Mouse (Mus musculus): ENCODE measurements around the gene Plcg2. TPM values are rescaled to one million over a fixed set of nuclear protein-coding genes. Genes with fewer than 3 reads are reported as not detected.

Gene Plcg2
- 3.6 and 3.7 TPM in 2 replicates for polyA plus RNA-seq (2015; fragmentation: Nextera tagmentation; extraction: Ambion mirVana)

DNA sequence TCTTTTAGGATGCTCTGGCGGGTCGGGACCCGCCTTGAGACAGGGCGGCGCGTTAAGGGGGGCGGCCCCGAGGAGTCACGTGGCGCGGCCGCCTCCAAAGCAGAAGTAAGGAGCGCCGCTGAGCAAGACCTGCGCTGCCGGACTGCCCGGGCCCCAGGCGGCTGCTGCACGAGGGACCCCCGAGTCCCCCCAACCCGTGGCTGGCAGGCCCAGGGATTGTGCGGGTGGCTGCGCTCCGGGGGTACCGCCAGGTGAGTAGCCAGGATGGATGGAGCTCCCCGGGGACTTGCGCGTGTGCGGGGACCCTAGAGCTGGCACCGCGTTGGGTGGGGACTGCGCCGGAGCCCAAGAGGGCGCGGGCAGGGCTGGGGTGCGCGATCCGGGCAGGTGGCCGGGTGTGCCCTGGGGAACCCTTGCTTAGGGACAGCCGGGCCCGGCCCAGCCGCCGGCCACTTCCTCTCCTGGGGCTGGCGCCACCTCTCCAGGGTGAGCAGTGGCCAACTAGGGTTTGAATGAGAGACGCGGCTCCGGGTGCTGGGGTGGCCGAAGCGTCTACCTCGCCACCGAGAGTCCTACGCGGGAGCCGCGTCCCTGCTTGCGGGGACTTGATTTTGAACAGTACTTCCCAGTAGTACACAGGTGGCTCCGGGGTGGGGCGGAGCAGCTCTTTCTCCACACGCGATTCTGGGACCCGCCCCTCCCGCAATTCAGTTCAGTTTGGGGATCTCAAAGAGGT is at the start of gene Plcg2:
Plcg2 (plus strand) TSS at position 113 of the 736 bp plus-strand sequence.
- ATAC-seq = peak; percentile 74
- Histone ChIP-seq H3K27me3 (replicated peaks; ENCODE audit: control insufficient read depth, insufficient read depth, low read length) (peaks cover 12% of the 10 kb centered on the region; the same call in 1 of the 2 replicates), H3K4me1 (ENCODE audit: control insufficient read depth, insufficient read depth, low read length) (peaks cover 8% of the 10 kb centered on the region), H3K4me2 (ENCODE audit: low read depth, low read length) (peak within 1 kb of the TSS; percentile 98), H3K27ac (ENCODE audit: low read length) (no peak within 1 kb of the TSS), H3K9ac (ENCODE audit: low read depth, low read length) (peak within 1 kb of the TSS; percentile 73), H3K36me3 (ENCODE audit: control insufficient read depth, insufficient read depth, low read length) (no peaks in the 10 kb centered on the region), H3K9me3 (ENCODE audit: control insufficient read depth, low read length) (no peaks in the 10 kb centered on the region), H3K4me3 (ENCODE audit: low read length) (peak within 1 kb of the TSS; percentile 65)
- WGBS = under 1% methylated on average over 61 of the region's 62 CpGs

DNA sequence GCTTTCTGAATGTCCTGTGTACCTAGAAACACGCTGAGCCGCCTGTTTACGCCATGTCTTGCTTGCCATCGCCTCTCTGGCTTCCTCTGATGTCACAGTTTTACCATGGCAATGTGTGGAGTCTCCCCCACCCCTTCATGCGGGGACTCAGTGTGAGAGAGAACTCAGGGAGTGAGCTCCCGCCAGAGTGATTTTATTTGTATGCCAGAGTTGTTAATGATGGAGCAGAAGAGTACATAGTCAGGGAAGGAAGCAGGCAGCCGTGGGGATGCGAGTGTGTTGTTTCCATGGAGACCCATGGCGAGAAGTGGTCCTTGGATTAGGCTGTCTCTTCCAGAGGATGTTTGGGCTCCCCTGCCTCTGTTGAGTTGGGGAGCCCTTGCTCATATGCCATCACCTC is 47.0 kb upstream of the Plcg2 start:
- H3K4me1 ChIP-seq (ENCODE audit: control insufficient read depth, insufficient read depth, low read length) = peaks cover 11% of the 10 kb centered on the region; the same call in 1 of the 2 replicates
- no peaks in the 10 kb centered on the region for H3K9me3 ChIP-seq (ENCODE audit: control insufficient read depth, low read length)
- no peak overlapping the region for H3K4me3 ChIP-seq (ENCODE audit: low read length)
- H3K4me2 ChIP-seq (ENCODE audit: low read depth, low read length) = no peak overlapping the region
- ATAC-seq = no peak
- peaks cover 32% of the 10 kb centered on the region for H3K36me3 ChIP-seq (ENCODE audit: control insufficient read depth, insufficient read depth, low read length)
- H3K9ac ChIP-seq (ENCODE audit: low read depth, low read length) = no peak overlapping the region
- no peak overlapping the region for H3K27ac ChIP-seq (ENCODE audit: low read length)
- 76% methylated on average over 9 of the region's 9 CpGs for WGBS
- H3K27me3 ChIP-seq (replicated peaks; ENCODE audit: control insufficient read depth, insufficient read depth, low read length) = no peaks in the 10 kb centered on the region

DNA sequence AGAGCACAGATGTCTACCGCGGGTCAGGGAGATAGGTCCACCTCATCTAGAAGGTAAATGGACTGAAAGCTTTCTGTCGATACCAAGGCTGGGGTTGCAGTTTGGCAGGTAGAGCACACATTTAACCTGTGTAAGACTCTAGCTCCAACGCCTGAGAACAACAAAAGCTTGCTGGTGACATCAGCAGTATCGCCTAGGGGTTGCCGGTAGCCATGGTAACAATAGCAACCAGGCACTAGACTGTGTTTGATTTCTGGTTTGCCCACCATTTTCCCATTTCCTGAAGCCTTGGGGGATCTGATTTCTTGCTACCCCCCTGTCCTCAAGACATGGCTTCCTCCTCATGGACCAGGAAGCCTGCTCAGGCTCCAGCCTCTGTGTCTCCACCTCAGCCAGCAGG is 44.1 kb upstream of the Plcg2 start:
- H3K9ac ChIP-seq (ENCODE audit: low read depth, low read length) = no peak overlapping the region
- no peak overlapping the region for H3K4me3 ChIP-seq (ENCODE audit: low read length)
- H3K36me3 ChIP-seq (ENCODE audit: control insufficient read depth, insufficient read depth, low read length) = peaks cover 26% of the 10 kb centered on the region
- no peak for ATAC-seq
- no peak overlapping the region for H3K27ac ChIP-seq (ENCODE audit: low read length)
- H3K27me3 ChIP-seq (replicated peaks; ENCODE audit: control insufficient read depth, insufficient read depth, low read length) = no peaks in the 10 kb centered on the region
- no peaks in the 10 kb centered on the region for H3K9me3 ChIP-seq (ENCODE audit: control insufficient read depth, low read length)
- H3K4me2 ChIP-seq (ENCODE audit: low read depth, low read length) = no peak overlapping the region
- WGBS = 91% methylated on average over 6 of the region's 6 CpGs
- H3K4me1 ChIP-seq (ENCODE audit: control insufficient read depth, insufficient read depth, low read length) = peaks cover 8% of the 10 kb centered on the region; the same call in 1 of the 2 replicates

DNA sequence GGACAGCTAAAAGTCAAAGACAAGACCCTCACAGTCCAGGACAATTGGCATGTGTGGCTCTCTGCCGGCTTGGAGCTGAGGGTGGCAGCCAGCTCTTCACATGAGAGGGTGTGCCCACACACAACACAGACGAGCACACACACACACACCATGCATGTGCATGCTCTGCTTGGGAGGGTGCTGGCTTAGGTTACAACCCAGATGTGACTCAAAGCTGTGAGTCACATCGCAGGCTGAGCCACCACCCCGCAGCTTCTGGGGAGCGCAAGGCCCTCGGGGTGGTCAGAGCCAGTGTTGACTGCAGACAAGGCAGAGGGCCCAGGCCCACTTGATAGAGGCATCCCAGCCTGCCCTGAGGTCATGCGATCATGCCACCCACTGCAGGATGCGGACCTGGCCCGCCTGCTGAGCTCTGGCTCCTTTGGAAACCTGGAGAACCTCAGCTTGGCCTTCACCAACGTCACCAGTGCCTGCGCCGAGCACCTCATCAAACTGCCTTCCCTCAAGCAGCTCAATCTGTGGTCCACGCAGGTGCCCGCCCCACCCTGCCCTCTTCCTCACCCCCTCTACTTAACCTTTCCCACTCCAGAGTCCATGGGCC is 43.5 kb upstream of the Plcg2 start:
- Histone ChIP-seq H3K4me2 (ENCODE audit: low read depth, low read length) (no peak overlapping the region), H3K36me3 (ENCODE audit: control insufficient read depth, insufficient read depth, low read length) (peaks cover 26% of the 10 kb centered on the region), H3K4me1 (ENCODE audit: control insufficient read depth, insufficient read depth, low read length) (peaks cover 8% of the 10 kb centered on the region; the same call in 1 of the 2 replicates), H3K9me3 (ENCODE audit: control insufficient read depth, low read length) (no peaks in the 10 kb centered on the region), H3K9ac (ENCODE audit: low read depth, low read length) (no peak overlapping the region), H3K4me3 (ENCODE audit: low read length) (no peak overlapping the region), H3K27ac (ENCODE audit: low read length) (no peak overlapping the region), H3K27me3 (replicated peaks; ENCODE audit: control insufficient read depth, insufficient read depth, low read length) (no peaks in the 10 kb centered on the region)
- no peak for ATAC-seq
- WGBS = 91% methylated on average over 14 of the region's 14 CpGs

DNA sequence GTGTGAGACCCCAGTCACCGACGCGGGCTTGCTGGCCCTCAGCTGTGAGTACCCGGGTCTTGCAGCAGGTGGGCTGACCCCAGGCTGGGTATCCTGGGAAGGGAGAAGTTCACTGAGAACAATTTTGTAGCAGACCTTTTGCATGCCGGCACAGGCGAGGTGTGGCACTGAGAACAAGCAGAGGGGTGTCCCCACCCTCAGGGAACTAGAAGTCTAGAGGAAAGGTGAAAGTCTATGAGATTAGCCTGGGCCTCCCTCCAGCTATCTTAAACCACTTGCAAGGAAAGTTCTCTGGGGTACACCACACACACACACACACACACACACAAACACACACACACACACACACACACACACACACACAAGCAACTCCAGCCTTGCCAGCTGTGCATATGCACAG is 42.4 kb upstream of the Plcg2 start:
- Histone ChIP-seq H3K4me2 (ENCODE audit: low read depth, low read length) (no peak overlapping the region), H3K9ac (ENCODE audit: low read depth, low read length) (no peak overlapping the region), H3K27ac (ENCODE audit: low read length) (no peak overlapping the region), H3K27me3 (replicated peaks; ENCODE audit: control insufficient read depth, insufficient read depth, low read length) (no peaks in the 10 kb centered on the region), H3K36me3 (ENCODE audit: control insufficient read depth, insufficient read depth, low read length) (peaks cover 26% of the 10 kb centered on the region), H3K9me3 (ENCODE audit: control insufficient read depth, low read length) (no peaks in the 10 kb centered on the region), H3K4me3 (ENCODE audit: low read length) (no peak overlapping the region), H3K4me1 (ENCODE audit: control insufficient read depth, insufficient read depth, low read length) (peaks cover 8% of the 10 kb centered on the region; the same call in 1 of the 2 replicates)
- peak; percentile 72 for ATAC-seq
- WGBS = 73% methylated on average over 6 of the region's 6 CpGs

DNA sequence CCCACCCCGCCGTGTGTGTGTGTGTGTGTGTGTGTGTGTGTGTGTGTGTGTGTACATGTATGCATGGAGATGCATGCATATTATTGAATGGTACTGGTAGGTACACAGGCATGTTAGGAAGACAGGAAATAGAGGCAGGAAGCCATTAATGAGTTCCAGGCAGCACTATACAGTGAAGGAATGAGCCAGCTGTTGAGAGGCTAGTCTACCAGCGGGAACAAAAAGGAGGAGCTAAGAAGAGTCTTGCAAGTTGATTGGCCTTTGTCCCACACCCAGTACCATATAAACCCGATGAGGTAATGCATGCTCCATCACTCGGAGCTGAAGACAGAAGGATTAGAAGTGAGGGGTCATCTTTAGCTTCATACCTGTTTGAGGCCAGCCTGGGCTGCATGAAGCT is 39.7 kb upstream of the Plcg2 start:
- Histone ChIP-seq H3K4me2 (ENCODE audit: low read depth, low read length) (no peak overlapping the region), H3K4me1 (ENCODE audit: control insufficient read depth, insufficient read depth, low read length) (peaks cover 8% of the 10 kb centered on the region; the same call in 1 of the 2 replicates), H3K4me3 (ENCODE audit: low read length) (no peak overlapping the region), H3K9me3 (ENCODE audit: control insufficient read depth, low read length) (no peaks in the 10 kb centered on the region), H3K27ac (ENCODE audit: low read length) (no peak overlapping the region), H3K9ac (ENCODE audit: low read depth, low read length) (no peak overlapping the region), H3K36me3 (ENCODE audit: control insufficient read depth, insufficient read depth, low read length) (peaks cover 13% of the 10 kb centered on the region), H3K27me3 (replicated peaks; ENCODE audit: control insufficient read depth, insufficient read depth, low read length) (no peaks in the 10 kb centered on the region)
- peak; percentile 47; the same call in 1 of the 2 replicates for ATAC-seq
- WGBS = 54% methylated on average over 5 of the region's 5 CpGs

DNA sequence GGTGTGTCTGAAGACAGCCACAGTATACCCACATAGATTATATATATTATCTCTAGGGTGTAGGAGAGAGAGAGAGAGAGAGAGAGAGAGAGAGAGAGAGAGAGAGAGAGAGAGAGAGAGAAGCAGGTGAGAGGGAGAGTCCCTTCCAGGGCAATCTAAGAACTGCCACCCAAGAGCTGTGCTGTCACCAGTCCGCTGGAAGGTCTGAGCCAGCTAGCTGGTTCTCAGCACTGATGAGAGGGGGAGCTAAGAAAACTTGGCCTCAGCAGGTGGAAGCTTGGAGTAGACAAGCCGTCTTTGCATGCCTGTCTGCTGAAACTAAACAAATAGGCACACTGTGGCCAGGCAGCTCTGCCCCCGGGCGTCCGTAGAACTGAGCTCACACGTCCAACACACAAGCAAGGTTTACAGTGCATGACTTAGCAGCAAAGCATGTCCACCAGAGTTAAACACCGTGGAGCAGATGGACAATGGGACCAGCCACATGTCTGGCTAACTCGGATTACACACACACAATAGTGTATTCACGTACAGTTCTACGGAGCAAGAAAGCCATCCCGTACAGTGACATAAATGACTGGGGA is 35.3 kb upstream of the Plcg2 start:
- Histone ChIP-seq H3K27me3 (replicated peaks; ENCODE audit: control insufficient read depth, insufficient read depth, low read length) (no peaks in the 10 kb centered on the region), H3K27ac (ENCODE audit: low read length) (no peak overlapping the region), H3K9me3 (ENCODE audit: control insufficient read depth, low read length) (0 out of 2 replicates have a peak, but pooled peaks cover 4% of the 10 kb centered on the region), H3K36me3 (ENCODE audit: control insufficient read depth, insufficient read depth, low read length) (0 out of 2 replicates have a peak, but pooled peaks cover 5% of the 10 kb centered on the region), H3K4me2 (ENCODE audit: low read depth, low read length) (no peak overlapping the region), H3K9ac (ENCODE audit: low read depth, low read length) (no peak overlapping the region), H3K4me1 (ENCODE audit: control insufficient read depth, insufficient read depth, low read length) (no peaks in the 10 kb centered on the region), H3K4me3 (ENCODE audit: low read length) (no peak overlapping the region)
- ATAC-seq = no peak
- WGBS = 65% methylated on average over 11 of the region's 11 CpGs

DNA sequence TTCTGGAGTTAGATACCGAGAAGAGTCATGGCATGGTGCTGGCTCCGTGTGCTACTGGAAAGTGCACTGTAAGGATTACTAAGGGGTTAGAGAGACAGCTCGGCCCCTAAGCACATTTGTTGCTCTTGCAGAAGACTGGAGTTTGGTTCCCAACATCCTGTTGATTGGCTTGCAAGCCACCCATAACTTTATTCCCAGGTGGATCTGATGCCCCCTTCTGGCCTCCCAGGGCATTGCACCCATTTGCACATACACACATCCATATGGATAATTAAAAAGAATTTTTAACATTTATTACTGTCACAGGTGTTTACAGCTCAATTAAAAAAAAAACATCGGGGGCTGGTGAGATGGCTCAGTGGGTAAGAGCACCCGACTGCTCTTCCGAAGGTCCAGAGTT is 33.6 kb upstream of the Plcg2 start:
- Histone ChIP-seq H3K27ac (ENCODE audit: low read length) (no peak overlapping the region), H3K4me3 (ENCODE audit: low read length) (no peak overlapping the region), H3K36me3 (ENCODE audit: control insufficient read depth, insufficient read depth, low read length) (no peaks in the 10 kb centered on the region), H3K9me3 (ENCODE audit: control insufficient read depth, low read length) (0 out of 2 replicates have a peak, but pooled peaks cover 4% of the 10 kb centered on the region), H3K9ac (ENCODE audit: low read depth, low read length) (no peak overlapping the region), H3K4me1 (ENCODE audit: control insufficient read depth, insufficient read depth, low read length) (no peaks in the 10 kb centered on the region), H3K4me2 (ENCODE audit: low read depth, low read length) (no peak overlapping the region), H3K27me3 (replicated peaks; ENCODE audit: control insufficient read depth, insufficient read depth, low read length) (no peaks in the 10 kb centered on the region)
- 95% methylated on average over 6 of the region's 6 CpGs for WGBS
- ATAC-seq = no peak

DNA sequence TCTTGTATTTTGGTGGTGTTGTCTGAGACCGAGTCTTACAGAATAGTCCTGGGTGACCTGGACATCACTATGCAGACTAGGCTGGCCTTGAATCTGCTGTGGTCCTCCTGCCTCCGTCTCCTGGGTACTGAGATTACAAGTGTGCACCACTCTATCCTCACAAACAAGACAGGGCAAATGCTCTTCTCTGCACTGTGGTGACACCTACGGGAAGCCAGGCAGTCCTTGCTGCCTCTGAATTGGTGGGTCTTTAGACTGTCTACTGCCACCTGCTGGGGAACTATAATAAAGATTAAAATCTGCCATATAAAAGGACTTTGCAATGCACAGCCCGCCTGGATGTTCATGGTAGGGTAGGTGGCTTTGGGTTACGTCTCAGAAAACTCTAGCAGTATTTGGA is 32.8 kb upstream of the Plcg2 start:
- 0 out of 2 replicates have a peak, but pooled peaks cover 4% of the 10 kb centered on the region for H3K9me3 ChIP-seq (ENCODE audit: control insufficient read depth, low read length)
- H3K27ac ChIP-seq (ENCODE audit: low read length) = no peak overlapping the region
- no peaks in the 10 kb centered on the region for H3K27me3 ChIP-seq (replicated peaks; ENCODE audit: control insufficient read depth, insufficient read depth, low read length)
- H3K4me2 ChIP-seq (ENCODE audit: low read depth, low read length) = no peak overlapping the region
- H3K9ac ChIP-seq (ENCODE audit: low read depth, low read length) = no peak overlapping the region
- 28% methylated on average over 5 of the region's 5 CpGs for WGBS
- H3K36me3 ChIP-seq (ENCODE audit: control insufficient read depth, insufficient read depth, low read length) = no peaks in the 10 kb centered on the region
- peaks cover 6% of the 10 kb centered on the region for H3K4me1 ChIP-seq (ENCODE audit: control insufficient read depth, insufficient read depth, low read length)
- peak; percentile 56 for ATAC-seq
- H3K4me3 ChIP-seq (ENCODE audit: low read length) = no peak overlapping the region

All from intestine, embryonic 16.5 days (tissue).